Mouse (Mus musculus) thymus, adult 2 months (tissue): ENCODE results near the gene Inmt. TPM values are rescaled to one million over a fixed set of nuclear protein-coding genes. Genes with fewer than 3 reads are reported as not detected.

Experiments used
- DNase-seq: peaks from one replicate; pipeline ENCODE4 v3.0.0; 2021
- H3K27ac ChIP-seq: fragments of 200-500 bp; 2 replicates; pipeline ENCODE4 v1.5.1; 2012; ENCODE audit warnings: low read length, control low read depth; ENCODE audit not compliant: control insufficient read depth, insufficient read depth
- H3K27me3 ChIP-seq: fragments of 200-500 bp; 2 replicates; pipeline ENCODE4 v1.6.1; 2012; ENCODE audit warnings: mild to moderate bottlenecking, low read length, moderate library complexity, mixed read lengths; ENCODE audit not compliant: control insufficient read depth, insufficient read depth
- H3K36me3 ChIP-seq: fragments of 200-500 bp; 2 replicates; pipeline ENCODE4 v1.6.1; 2012; ENCODE audit warnings: mild to moderate bottlenecking, low read length, moderate library complexity; ENCODE audit not compliant: control insufficient read depth, insufficient read depth
- H3K4me1 ChIP-seq: fragments of 200-500 bp; replicated peaks from 2 replicates; pipeline ENCODE4 v1.6.1; 2012; ENCODE audit warnings: low read length; ENCODE audit not compliant: control insufficient read depth, insufficient read depth
- H3K4me3 ChIP-seq: fragments of 200-500 bp; 2 replicates; pipeline ENCODE4 v1.5.1; 2012; ENCODE audit warnings: mild to moderate bottlenecking, low read length, control low read depth, moderate library complexity; ENCODE audit not compliant: control insufficient read depth, insufficient read depth
- CTCF ChIP-seq: fragments of 200-500 bp; IDR thresholded peaks from 2 replicates; pipeline ENCODE4 v1.5.1; 2012; ENCODE audit warnings: mild to moderate bottlenecking, control low read depth, low read length, moderate library complexity, borderline replicate concordance; ENCODE audit not compliant: control insufficient read depth, poor library complexity, insufficient read depth; ENCODE audit errors: extremely low read depth
- POLR2A ChIP-seq: fragments of 200-500 bp; IDR thresholded peaks from 2 replicates; pipeline ENCODE4 v1.6.1; 2012; ENCODE audit warnings: mild to moderate bottlenecking, low read length, control low read depth, moderate library complexity; ENCODE audit not compliant: control insufficient read depth, poor library complexity, insufficient read depth; ENCODE audit errors: extremely low read depth
- WGBS: fragments of 180-500 bp; shearing (Covaris S2); methylation state at CpG from one replicate; pipeline ENCODE4 v1.1.7; 2018; 5-methylcytosine and 5-hydroxymethylcytosine counted together
- polyA plus RNA-seq: library from polyadenylated mRNA; depleted of rRNA; stranded (reverse); fragments of >200 nt; gene quantifications from 2 replicates; pipeline ENCODE4 v1.2.3, GENCODE M21; 2012

Inmt gene
- polyA plus RNA-seq, 1 experiment, result 20.8 TPM

- Histone ChIP-seq H3K27ac (no peak overlapping the region), H3K4me1 (no peaks in the 10 kb centered on the region), H3K27me3 (no peaks in the 10 kb centered on the region), H3K36me3 (no peaks in the 10 kb centered on the region), H3K4me3 (no peak overlapping the region)
- TF ChIP-seq POLR2A, result no peak
- TF ChIP-seq CTCF, result no peak
- 89% methylated on average over 1 of the region's 1 CpGs for WGBS
- no peak for DNase-seq
Observed at GRCm38 (mm10) chr6:55182655-55183430, 8.0 kb upstream of the Inmt start.

DNA sequence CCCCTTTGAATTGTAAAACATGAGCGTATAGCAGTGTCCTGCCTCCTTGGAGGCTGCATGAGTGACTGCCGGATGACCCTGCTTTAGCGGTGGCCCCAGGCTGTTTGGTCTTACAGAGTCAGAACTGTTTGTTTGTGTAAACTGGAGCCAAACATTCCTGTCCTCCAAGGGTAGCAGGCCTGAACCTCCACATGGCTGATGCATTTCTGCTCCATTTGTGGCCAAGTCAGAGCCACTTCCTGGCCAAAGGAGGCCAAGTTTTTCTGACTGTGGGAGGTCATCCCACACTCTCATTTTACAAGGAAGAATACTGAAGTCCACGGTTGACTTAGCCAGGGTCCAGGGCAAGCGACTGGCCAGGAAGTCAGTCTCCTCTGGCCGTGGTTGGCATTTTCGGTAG is 4.7 kb upstream of the Inmt start:
- no peak overlapping the region for H3K27ac ChIP-seq
- no peaks in the 10 kb centered on the region for H3K27me3 ChIP-seq
- H3K4me3 ChIP-seq, result no peak overlapping the region
- no peaks in the 10 kb centered on the region for H3K36me3 ChIP-seq
- TF ChIP-seq POLR2A (no peak), CTCF (no peak)
- DNase-seq, result no peak
- WGBS, result 92% methylated on average over 7 of the region's 7 CpGs
- H3K4me1 ChIP-seq, result no peaks in the 10 kb centered on the region

- 31% methylated on average over 12 of the region's 12 CpGs for WGBS
- Histone ChIP-seq H3K4me1 (no peaks in the 10 kb centered on the region), H3K27me3 (no peaks in the 10 kb centered on the region), H3K27ac (no peak overlapping the region), H3K4me3 (no peak overlapping the region), H3K36me3 (no peaks in the 10 kb centered on the region)
- TF ChIP-seq CTCF, result no peak
- TF ChIP-seq POLR2A, result no peak
- DNase-seq, result peak; percentile 16
Observed at GRCm38 (mm10) chr6:55177060-55177732, 2.4 kb upstream of the Inmt start.

GRCm38 (mm10) chr6:55175892-55176291 is 1.0 kb upstream of the Inmt start:
- H3K4me1 ChIP-seq, result no peaks in the 10 kb centered on the region
- H3K27me3 ChIP-seq, result no peaks in the 10 kb centered on the region
- DNase-seq, result no peak
- no peak overlapping the region for H3K4me3 ChIP-seq
- no peak overlapping the region for H3K27ac ChIP-seq
- no peak for TF ChIP-seq CTCF
- TF ChIP-seq POLR2A, result no peak
- WGBS, result 58% methylated on average over 5 of the region's 5 CpGs
- no peaks in the 10 kb centered on the region for H3K36me3 ChIP-seq

- Histone ChIP-seq H3K27ac (no peak overlapping the region), H3K4me3 (no peak overlapping the region), H3K36me3 (no peaks in the 10 kb centered on the region), H3K27me3 (no peaks in the 10 kb centered on the region), H3K4me1 (no peaks in the 10 kb centered on the region)
- TF ChIP-seq POLR2A, result no peak
- TF ChIP-seq CTCF, result no peak
- WGBS, result 51% methylated on average over 2 of the region's 2 CpGs
- no peak for DNase-seq
Observed at GRCm38 (mm10) chr6:55175456-55175855, 613 bp upstream of the Inmt start.

DNA sequence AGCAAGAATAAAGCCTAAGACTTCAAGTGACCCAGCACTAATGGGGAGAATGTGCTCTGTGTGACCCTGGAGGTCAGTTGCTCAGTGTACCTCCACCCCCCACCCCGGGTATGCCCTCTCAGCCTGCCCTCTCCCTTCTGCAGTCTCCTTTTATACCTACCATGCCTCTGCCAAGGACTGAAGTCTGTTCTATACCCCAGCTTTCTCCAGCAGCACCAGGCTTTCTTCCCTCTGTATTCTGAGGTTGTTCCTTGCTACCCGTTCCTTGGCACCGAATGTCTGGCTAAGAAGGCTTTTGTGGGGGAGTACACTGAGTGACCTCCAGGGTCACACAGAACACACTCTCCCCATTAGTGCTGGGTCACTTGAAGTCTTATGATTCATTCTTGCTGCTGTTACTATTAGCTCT is 898 bp downstream of the Inmt start:
- TF ChIP-seq CTCF (no peak), POLR2A (no peak)
- no peaks in the 10 kb centered on the region for H3K36me3 ChIP-seq
- DNase-seq, result no peak
- no peaks in the 10 kb centered on the region for H3K27me3 ChIP-seq
- no peak overlapping the region for H3K4me3 ChIP-seq
- WGBS, result 80% methylated on average over 3 of the region's 3 CpGs
- H3K4me1 ChIP-seq, result no peaks in the 10 kb centered on the region
- H3K27ac ChIP-seq, result no peak overlapping the region
